Mouse (Mus musculus): ENCODE results near the gene Id1.

The Id1 gene

DNA sequence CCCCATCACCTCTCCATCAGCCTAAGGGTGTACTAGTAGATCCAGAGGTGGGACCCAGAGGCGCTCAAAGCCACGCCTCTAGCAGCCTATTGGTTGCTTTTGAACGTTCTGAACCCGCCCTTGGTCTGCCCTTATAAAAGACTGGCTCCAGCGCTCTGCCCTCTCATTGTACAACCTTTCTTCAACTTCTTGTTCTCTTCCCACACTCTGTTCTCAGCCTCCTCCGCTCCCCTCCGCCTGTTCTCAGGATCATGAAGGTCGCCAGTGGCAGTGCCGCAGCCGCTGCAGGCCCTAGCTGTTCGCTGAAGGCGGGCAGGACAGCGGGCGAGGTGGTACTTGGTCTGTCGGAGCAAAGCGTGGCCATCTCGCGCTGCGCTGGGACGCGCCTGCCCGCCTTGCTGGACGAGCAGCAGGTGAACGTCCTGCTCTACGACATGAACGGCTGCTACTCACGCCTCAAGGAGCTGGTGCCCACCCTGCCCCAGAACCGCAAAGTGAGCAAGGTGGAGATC, at the start of gene Id1:
Gene Id1, plus strand, starts transcription at position 162 of the 512 bp plus-strand sequence.
- peak; percentile 45; the same call in 1 of the 2 replicates for ATAC-seq (ENCODE audit: low TSS enrichment)

DNA sequence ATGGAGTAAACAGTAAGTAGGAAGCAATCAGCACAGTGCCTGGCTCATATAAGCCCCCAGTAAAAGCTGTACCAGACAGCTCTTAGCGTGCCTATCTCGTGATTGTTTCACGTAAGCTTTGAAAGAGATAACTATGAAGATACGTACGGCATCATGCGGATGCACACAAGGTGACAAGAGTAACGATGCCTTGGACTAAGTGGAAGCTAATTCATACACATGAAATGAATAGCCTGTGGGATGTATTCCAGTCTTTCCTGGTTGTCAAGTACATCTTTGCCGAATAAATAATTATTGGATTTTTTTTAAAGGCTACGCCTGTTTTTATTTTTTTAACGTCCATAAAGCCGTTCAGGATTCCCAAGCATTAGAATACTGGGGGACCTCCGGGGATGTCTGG, 49.7 kb upstream of the Id1 start:
- no peak for ATAC-seq (ENCODE audit: low TSS enrichment)

DNA sequence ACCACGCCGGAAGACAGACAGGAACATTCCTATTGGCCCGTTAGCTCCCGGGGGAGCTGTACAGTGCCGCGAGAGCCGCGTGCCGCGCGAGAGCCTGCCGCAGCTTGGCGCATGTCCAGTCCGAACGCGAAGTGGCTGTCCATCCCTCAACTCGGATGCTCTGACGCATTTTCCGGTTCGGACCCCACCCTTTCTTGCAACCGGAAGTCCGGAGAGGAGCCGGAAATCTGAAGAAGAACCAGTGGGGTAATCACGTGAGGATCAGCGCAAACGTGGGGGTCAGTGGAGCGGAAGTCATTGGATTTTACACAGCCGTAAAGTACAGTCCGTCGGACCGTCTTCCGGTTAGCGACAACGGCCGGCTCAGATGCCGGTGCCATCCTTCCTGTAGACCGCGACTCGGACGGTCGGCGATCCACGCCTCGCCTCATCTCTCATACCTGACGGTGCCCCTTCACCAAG, 49.2 kb upstream of the Id1 start, which contains the start of gene Mcts2:
Gene Mcts2, plus strand, starts transcription at position 230 of the 462 bp plus-strand sequence.
- ATAC-seq (ENCODE audit: low TSS enrichment): peak; percentile 89

DNA sequence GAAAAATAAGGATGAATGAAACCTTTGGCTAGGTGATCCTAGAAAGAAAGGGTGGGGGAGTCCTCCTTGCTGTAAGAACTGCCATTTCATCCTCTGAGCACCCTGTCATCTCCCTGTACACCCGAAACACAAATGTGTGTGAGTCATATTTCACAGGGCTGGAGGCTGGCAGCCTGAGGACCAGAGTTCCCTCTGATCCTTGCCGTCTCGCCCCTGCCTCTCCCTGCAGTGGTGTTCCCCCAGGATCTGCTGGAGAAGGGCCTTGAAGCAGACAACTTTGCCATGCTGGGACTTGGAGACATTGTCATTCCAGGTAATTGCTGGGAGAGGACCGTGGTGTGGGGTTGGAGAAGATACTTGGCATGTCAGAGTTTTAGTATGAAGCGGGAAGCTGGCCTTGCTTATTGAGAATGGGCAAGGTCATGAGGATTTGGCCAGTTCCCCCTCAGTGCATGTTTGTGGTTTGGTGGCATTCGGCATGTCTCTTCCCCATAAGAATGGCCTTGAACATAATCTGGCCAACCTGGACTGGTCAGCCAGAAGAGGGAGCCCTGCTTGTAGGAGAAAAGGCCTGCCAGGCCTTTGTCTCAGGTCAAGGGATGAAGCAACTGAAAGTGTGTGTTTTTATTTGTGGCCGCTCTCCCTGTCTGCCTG, 44.4 kb upstream of the Id1 start:
- no peak for ATAC-seq (ENCODE audit: low TSS enrichment)

DNA sequence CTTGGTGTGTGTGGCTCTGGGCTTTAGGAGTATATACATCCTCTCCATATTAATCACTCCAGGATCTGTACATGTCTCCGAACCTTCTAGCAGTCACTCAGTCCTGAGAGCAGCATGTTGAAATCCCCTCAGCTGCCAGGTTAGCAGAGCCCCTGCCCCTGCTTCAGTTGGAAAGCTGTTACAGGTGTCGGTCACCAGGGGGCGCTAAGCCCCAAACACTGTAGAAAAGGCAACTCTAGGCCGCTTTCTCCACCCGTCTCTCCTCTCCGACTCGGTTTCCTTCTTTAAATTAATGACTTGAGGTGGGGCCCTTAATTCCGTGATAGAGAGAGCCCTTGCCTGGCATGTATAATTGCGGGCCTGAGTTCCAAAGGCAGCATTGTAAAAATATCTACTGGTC, 42.8 kb upstream of the Id1 start:
- peak; percentile 36; the same call in 1 of the 2 replicates for ATAC-seq (ENCODE audit: low TSS enrichment)

DNA sequence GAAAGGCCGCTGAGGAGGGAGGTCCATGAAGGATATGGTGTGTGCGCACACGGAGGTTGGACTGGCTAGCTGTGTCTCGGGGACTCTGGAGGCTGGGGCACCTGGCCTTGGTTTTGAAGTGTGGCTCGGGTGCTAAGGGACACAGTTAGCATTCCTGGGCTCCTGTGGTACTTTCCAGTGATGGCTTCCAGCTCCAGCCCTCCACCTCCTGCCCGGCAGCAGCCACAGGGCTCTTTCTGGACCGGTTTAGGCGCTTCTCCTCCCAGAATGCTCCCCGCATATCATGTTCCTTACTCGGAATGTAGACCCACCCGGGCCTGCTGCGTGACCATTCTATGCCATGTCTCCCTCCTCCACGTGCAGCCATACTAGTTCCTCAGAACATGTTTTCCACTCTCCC, 42.3 kb upstream of the Id1 start:
- ATAC-seq (ENCODE audit: low TSS enrichment): no peak

DNA sequence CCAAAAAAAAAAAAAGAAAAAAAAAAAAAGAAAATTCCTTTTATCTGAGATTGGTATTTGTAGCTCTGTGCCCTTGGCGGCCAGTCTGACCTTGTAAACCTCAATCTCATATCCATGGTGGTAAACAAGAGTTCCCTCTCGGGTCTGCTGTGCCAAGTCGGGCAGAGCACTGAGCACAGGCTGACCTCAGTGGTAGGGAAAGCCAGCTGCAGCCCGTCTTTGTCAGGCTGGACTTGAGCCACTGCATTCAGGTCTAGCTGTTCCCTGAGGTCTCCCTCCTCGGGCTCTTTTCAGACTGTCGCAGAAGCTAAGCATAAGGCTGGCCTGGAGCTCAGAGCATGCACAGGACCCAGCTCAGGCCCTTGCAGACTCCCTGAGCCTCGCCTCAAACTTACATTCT, 41.3 kb upstream of the Id1 start:
- no peak for ATAC-seq (ENCODE audit: low TSS enrichment)

DNA sequence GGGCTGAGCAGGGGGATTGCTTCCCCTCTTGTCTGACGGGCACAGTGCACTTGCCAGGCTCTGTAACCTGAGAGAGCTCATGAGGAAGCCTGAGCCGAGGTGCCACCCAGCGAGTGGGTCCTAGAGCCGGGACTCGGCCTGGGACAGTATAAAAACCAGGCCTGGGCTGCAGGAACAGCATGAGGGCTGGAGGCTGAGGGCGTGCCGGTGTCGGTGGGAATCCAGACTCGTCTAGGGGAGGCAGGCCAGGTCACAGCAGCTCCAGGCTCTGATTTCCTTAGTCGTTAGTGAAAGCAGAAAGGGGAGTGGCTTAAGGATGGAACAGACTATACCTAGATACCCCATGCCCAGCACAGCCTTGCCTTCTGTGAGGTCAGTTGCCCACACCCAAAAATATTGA, 40.0 kb upstream of the Id1 start:
- ATAC-seq (ENCODE audit: low TSS enrichment): no peak

DNA sequence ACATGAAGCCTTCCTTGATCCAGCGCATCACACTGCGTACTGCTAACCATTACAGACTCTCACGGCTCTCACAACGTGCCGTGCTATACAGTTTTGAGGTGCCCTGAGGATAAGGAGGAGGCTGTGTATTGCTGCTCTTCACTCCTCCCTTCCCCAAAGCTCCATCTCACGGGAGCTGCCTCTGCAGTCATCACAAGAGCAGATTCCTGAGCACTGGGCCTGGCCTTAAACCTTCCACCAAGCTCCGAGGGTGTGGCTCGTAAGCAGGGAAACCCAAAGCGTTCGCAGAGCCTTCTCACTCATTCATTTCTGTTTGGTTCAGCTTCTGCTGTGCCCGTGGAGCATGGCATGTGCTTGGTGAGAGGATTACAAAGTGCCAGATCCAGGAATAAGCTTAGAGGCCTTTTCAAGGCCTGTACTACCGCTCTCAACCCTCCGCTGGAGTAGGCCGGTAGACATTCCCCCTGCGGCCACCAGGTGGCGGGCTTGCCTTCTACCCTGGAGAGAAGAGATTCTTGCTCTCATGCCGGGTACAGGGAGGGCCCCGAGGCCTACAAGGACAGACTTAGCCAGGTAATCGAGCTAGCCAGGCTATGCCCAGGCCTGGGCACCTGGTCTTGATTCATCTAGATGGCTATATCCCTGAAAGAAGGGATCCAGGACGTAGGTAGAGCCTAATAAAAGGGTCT, 39.4 kb upstream of the Id1 start:
- peak; percentile 90 for ATAC-seq (ENCODE audit: low TSS enrichment)

DNA sequence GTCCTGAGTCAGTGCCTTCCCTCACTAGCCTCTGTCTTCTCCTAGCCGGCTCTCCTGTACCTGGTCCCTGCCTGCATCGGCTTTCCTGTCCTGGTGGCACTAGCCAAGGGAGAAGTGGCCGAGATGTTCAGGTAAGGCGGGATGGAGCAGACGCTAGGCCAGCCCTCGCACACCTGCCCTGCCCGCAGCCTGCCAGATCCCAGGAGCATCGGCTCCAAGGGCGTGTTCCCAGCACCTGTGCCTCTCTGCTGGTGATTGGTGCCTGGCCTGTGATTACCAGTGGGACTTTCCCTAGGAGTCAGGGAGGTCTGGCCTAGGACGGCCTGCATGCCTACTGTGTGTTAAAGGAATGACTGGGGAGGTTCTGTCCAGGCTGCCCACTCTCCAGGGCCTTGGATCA, 35.9 kb upstream of the Id1 start:
- ATAC-seq (ENCODE audit: low TSS enrichment): no peak

DNA sequence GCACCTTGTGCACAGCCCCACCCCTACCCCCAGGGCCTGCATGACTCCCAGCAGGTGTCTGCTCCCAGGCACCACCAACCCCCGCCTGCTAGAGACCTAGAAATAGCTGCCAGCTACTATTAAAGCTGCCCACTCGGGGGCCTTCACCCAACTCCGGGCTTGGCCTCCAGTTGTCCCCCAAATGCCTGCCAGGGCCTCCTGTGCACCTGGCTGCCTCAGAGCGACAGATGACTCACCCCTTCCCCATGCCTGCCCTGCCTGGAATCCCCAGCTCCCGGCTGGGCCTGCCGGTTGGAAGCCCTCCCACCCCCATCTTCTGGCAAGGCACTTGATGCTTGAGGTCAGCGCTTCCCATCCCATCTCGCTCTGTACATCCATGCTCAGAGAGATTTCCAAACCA, 35.3 kb upstream of the Id1 start:
- ATAC-seq (ENCODE audit: low TSS enrichment): no peak

DNA sequence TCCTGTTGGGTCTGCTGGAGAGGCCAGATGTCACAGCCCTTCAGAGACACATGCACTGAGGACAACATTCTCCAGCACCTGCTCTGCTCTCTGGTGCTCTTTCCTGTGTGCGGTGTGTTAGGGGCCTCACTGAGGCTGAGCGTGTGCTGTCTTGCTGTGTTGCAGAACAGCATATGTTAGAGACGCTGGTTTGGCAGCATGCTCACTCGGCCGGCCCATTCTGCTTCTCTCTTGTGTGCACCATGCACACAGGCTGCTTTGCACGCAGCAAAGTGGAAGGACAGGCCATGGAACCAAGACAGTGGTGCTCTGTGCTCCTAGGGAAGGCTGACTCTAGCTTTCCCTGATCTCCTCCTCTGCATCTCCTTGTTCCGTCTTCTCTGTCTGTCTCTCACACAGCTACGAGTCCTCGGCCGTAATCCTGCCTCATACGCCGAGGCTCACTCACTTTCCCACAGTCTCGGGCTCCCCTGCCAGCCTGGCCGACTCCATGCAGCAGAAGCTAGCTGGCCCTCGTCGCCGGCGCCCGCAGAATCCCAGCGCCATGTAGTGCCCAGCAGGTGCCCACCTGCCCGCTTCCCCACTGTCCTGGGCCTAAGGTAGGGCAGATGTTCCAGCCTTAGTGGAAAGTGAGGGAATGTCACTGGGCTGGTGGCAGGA, 32.3 kb upstream of the Id1 start:
- ATAC-seq (ENCODE audit: low TSS enrichment): no peak

DNA sequence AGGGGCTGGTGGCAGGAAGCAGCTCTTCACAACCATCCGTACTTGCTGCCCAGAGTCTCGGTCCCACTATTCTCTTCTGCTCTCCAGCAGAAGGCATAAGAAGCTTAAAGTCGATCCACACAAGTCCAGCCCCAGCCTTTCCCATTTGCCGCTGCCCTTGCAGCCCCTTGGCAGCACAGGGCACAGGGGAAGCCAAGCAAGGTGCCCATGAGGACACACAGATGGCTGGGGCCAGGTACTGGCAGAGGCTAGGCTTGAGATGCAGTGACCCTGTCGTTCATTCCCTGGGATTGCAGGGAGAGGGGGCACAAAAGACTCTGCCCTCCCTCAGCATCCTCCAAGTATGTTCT, 31.8 kb upstream of the Id1 start:
- ATAC-seq (ENCODE audit: low TSS enrichment): no peak

DNA sequence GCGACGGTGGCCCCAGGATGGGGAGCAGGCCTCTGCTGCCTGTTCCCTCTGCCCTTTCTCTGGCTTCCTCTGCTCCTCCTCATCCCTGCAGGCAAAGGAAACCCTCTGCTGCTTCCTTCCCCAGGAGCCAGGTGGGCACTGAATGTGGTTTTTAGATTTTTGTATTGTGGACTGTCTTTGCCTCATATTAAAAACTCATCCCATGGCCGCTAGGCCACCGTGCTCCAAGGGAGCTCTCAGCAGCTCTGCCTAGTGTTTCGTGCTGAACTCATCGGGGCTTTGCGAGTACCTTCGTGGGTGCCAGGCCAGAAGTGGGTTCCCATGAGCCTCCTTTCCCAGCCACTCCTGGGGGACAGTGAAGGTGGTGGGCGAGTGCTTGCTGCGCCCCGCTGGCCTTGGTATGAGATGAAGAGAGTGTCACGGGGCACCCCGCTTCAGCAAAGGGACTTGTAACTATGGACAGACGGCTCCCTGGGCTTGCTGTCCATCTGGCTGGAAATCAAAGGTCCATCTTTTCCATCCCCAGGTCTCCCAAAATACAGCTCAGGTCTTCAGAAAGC, 31.2 kb upstream of the Id1 start:
- no peak for ATAC-seq (ENCODE audit: low TSS enrichment)

DNA sequence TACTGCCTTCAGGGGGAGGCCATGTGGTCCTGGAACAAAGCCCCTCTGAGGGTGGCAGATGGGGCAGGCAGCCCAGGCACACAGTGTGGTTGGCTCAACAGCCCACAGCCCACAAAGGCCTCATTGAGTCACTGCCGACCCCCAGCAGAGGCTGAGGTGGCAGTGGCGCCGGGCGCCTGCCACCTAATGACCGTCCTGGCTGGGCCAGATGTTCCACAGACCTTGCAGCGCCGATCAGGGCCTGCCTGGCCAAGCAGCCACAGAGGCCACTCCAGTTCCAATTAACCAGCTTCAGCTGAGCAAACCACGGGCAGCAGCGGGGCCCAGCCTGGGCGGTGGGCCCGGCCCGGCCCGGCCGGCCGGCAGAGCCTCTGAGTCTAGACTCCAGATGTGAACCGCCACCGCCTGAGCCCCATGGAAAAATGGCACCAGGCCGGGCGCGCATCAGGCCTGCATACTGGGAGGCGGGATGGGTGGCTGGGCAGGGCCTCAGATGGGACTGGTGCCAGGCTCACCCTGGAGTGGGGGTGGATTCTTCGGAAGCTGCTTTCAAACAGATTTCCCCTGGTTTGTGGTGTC, 30.0 kb upstream of the Id1 start:
- ATAC-seq (ENCODE audit: low TSS enrichment): 0 out of 2 replicates have a peak, but pooled peaks have one; percentile 22

DNA sequence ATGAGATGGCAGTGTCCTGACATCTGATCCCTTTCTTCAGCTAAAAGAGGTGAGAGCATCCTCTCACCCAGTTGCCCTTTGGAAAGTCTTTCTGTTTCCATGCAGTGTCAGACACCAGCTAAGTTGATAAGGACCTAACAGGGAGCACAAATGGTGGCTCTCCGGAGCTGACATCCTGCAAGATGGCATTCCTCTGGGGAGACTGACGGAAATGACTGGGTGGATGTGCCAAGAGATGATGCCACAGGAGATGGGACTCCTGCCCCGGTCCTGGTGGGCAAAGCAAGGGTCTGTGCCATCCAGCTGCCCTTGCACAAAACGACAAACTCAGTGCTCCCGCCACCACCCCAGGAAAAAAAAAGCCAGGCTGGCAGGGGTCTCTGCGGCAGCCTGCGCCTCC, 28.9 kb upstream of the Id1 start:
- ATAC-seq (ENCODE audit: low TSS enrichment): peak; percentile 25; the same call in 1 of the 2 replicates

DNA sequence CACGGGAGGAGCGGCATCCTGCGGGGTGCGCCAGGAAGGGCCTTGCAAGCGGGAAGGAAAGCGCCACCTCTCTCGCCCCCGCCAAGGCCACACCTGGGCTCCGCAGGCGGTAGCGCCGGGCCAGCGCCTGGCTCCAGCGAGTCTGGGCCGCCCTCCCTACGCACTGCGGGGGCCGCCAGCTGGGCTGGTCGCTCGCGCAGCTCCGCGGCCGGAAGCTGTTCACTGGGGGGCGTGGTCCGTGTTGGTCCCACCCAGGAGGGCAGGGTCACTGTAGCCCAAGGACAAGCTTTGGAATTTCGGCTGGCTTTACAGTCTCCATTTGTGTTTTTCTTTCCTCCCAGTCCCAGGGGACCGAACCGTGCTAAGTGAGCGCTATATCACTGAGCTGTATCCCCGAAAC, 28.4 kb upstream of the Id1 start:
- peak; percentile 86 for ATAC-seq (ENCODE audit: low TSS enrichment)

DNA sequence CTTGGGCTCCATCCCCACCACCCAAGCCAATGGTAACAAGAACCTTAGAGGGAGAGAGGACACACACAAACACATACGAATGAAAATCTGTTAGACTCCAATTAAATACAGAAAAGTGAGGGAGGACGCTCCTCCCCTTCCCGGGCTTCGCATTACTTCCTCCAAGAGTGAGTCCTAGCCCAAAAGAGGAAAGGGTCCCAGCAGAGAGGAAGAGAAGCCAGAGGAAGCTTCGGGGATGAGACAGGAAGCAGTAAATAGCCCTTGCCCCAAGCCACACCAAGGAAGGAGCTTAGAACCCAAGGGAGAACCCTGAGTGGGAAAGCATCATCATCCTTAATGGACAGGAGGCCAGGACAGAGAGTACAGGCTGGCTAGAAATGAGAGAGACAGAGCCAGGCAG, 27.0 kb upstream of the Id1 start:
- no peak for ATAC-seq (ENCODE audit: low TSS enrichment)

DNA sequence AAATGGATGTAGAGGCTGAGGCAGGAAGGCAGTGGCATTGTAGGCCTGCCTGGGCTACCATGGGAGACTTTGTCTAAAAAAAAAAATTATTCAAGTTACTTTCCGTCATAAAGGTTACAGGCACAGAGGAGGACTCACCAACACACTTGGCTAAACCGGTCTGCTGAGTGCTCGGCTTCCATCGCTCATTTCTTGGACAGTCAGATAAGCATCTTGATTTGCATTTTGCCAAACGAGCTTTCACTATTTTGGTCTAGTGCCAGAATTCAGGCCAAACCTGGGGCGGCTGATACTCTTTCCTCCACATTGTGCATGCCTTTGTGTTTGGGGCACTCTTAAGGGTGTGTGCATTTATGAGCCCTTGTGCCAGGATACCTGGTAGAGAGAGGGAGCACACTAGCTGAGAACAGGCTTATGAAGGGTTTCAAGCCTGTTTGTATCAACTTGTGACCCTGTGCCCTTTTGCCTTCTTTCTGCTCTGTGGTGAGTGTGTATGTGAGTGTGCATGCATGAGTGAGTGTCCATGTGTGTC, 19.7 kb upstream of the Id1 start:
- ATAC-seq (ENCODE audit: low TSS enrichment): no peak

DNA sequence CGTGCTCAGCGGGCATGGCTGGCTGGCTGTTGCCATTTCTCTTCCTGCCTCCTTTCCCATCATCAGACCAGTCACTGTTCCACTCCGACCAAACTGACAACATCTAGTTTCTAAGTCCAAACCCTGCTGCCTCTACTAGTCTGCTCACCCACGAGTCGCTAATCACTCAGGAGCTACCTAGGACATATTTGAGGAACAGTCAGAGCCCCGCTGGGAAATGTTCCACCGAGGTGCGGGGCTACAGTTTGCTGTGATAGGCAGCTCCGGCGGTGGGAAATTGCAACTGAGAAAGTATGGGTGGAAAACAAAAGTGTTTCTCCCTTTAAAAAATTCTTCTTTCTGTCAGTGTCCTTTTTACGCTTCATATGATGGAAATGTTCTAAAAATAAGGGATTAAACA, 18.4 kb upstream of the Id1 start:
- no peak for ATAC-seq (ENCODE audit: low TSS enrichment)

DNA sequence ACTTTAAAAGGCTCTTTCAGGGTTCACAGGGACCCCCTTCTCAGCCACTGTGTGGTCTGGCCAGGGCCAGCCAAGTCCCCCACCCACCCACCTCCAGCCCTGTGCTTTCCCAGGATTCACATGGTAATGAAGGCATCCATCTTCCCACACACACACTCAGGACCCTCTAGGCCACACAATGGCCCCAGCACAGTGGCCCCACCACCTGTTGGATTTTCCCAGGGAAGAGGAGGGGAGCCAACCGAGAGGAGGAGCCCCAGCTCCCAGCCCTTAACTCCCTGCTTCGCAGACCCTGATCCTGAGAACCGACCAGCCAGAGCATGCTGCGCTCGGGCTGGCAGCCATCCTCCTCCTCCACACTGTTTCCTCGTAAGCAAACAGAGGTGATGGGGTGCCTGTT, 18.0 kb upstream of the Id1 start:
- no peak for ATAC-seq (ENCODE audit: low TSS enrichment)

All from frontal cortex, adult (tissue).